Mouse (Mus musculus) layer of hippocampus, postnatal 14 days (tissue): ENCODE results near the gene Map4k3. TPM values are rescaled to one million over a fixed set of nuclear protein-coding genes. Genes with fewer than 3 reads are reported as not detected.

Experiments
- total RNA-seq, 2 experiments: library from RNA; stranded (reverse); gene quantifications; 2 replicates each; pipeline ENCODE4 v1.2.3; 2021

Gene Map4k3
- total RNA-seq, 2 experiments from 2014 or later: 83.3 to 85.6 TPM

Other genes with a start within 250 kb of the Map4k3 start
- 10 to 100 TPM; 37.3 to 38.9 TPM for gene Sos1, start 248.0 kb downstream of the Map4k3 start, total RNA-seq
- gene Cdkl4, start 150.7 kb downstream of the Map4k3 start, total RNA-seq: 10 to 100 TPM; 13.3 to 15.5 TPM
- gene Tmem178, start 216.1 kb upstream of the Map4k3 start, total RNA-seq: 10 to 100 TPM; 79.3 to 93.2 TPM